Mouse (Mus musculus): ENCODE measurements at regions not wholly inside any gene's neighbourhood (a gene's known extent, or its start where the extent isn't known, plus 50 kb on each side); places are given as distances from the start of the nearest gene placed in this dataset.

DNA sequence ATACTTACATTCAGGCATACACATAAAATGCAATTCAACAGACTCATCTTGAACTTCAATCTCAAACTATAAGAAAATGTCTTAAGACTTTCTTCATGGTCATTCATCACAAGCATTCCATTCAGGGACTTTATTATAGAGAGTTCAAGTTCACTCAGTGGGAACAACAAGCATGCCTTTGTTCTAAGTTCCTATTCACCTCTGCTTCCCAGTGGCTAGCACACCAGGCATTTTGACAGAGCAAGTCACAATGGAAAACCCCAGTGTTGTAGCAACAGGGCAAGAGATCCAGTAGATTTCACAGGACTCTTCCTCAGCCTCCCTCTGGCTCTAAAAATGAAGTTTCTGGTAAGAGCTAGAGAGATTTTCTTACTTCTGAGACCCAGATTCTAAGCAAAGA is 595.8 kb upstream of the Clint1 start:
- TF ChIP-seq HCFC1 (IDR thresholded peaks at IDR 0.05; ENCODE audit: borderline replicate concordance, insufficient read depth, low read length) (no peak), CHD2 (IDR thresholded peaks at IDR 0.05; ENCODE audit: low read depth, low read length) (no peak)
